ENCODE assay signal across 8 mouse cellular contexts in genomic region chr11:23254548-23254947, GRCm38 (mm10). TPM values are rescaled to one million over a fixed set of nuclear protein-coding genes. Genes with fewer than 3 reads are reported as not detected.
DNase-seq lines count a peak whose midpoint lies in the region; ATAC-seq and TF ChIP-seq lines count a peak whose summit lies in the region.

No protein-coding gene starts in this region.

- no peak for DNase-seq in gastrocnemius, adult 2 months
- no peak for DNase-seq in gastrocnemius, postnatal 25 days
- peak; percentile 29 for DNase-seq in CH12.LX (ENCODE audit: extremely low read depth)
- no peak for DNase-seq in right cerebral cortex, adult 2 months (ENCODE audit: low spot score in 2 of 2)
- DNase-seq in gastrocnemius, postnatal 36 days = no peak

- intact Hi-C loops in gastrocnemius, adult 2 months (cut with DNase I) = loop anchor here (5.0 kb wide), 1 partner anchor 622 kb away; no protein-coding TSS in a partner anchor
- intact Hi-C loops in gastrocnemius, postnatal 36 days (cut with DNase I) = loop anchor here (5.0 kb wide), 2 partner anchors 37 to 242 kb away; no protein-coding TSS in a partner anchor

- H3K4me2 ChIP-seq in CH12.LX (ENCODE audit: insufficient read depth, low read depth, poor library complexity, severe bottlenecking) = peak overlapping the region; percentile 53
- H3K4me2 ChIP-seq in forebrain, embryonic 16.5 days (ENCODE audit: low read length) = peak overlapping the region; percentile 67
- peak overlapping the region; percentile 95 for H3K4me2 ChIP-seq in liver, embryonic 16.5 days (ENCODE audit: low read depth, low read length)

- no peak for TF ChIP-seq EP300 in CH12.LX (IDR thresholded peaks at IDR 0.05; ENCODE audit: low read length)

- no peaks in the 10 kb centered on the region for H3K9me3 ChIP-seq in CH12.LX (replicated peaks; ENCODE audit: low read length)
- no peaks in the 10 kb centered on the region for H3K9me3 ChIP-seq in forebrain, embryonic 16.5 days (ENCODE audit: control insufficient read depth, low read length)
- H3K9me3 ChIP-seq in liver, embryonic 16.5 days (replicated peaks; ENCODE audit: control insufficient read depth, low read length) = no peaks in the 10 kb centered on the region

- dilution Hi-C loops in CH12.LX (cut with MboI; ENCODE audit: extremely low pct_ligation_motif_present, extremely low pct_unique_long_range_greater_than_20kb, low sequenced_read_pairs) = no loop called here

- peak overlapping the region; percentile 97 for H3K27ac ChIP-seq in gastrocnemius, adult 2 months
- H3K27ac ChIP-seq in CH12.LX (ENCODE audit: insufficient read depth, low read depth) = no peak overlapping the region
- no peak overlapping the region; the same call in 1 of the 2 replicates for H3K27ac ChIP-seq in forebrain, embryonic 16.5 days (ENCODE audit: low read length)
- peak overlapping the region; percentile 86 for H3K27ac ChIP-seq in liver, embryonic 16.5 days (ENCODE audit: low read length)

- H3K27me3 ChIP-seq in CH12.LX (replicated peaks) = no peaks in the 10 kb centered on the region
- no peaks in the 10 kb centered on the region for H3K27me3 ChIP-seq in forebrain, embryonic 16.5 days (replicated peaks; ENCODE audit: control insufficient read depth, insufficient read depth, low read length)
- no peaks in the 10 kb centered on the region for H3K27me3 ChIP-seq in liver, embryonic 16.5 days (ENCODE audit: control insufficient read depth, insufficient read depth, low read depth, low read length)

- H3K36me3 ChIP-seq in CH12.LX (replicated peaks in 1 of 2; ENCODE audit: control insufficient read depth in 1 of 2, insufficient read depth in 1 of 2, low read length in 1 of 2) = peaks cover 0 to 5% of the 10 kb centered on the region in 2 experiments
- no peaks in the 10 kb centered on the region for H3K36me3 ChIP-seq in forebrain, embryonic 16.5 days (ENCODE audit: control insufficient read depth, insufficient read depth)
- no peaks in the 10 kb centered on the region for H3K36me3 ChIP-seq in liver, embryonic 16.5 days (ENCODE audit: control insufficient read depth, insufficient read depth)

- H3K79me2 ChIP-seq in CH12.LX (replicated peaks; ENCODE audit: control insufficient read depth, extremely low read depth, insufficient read depth, poor library complexity, severe bottlenecking) = peaks cover 35% of the 10 kb centered on the region

- TF ChIP-seq RAD21 in CH12.LX (IDR thresholded peaks at IDR 0.05; ENCODE audit: low read depth, low read length) = no peak

- no peak for TF ChIP-seq POLR2A in CH12.LX (IDR thresholded peaks at IDR 0.05; ENCODE audit: low read depth, low read length)

- WGBS in forebrain, embryonic 16.5 days = 83% methylated on average over 4 of the region's 4 CpGs
- 58% methylated on average over 4 of the region's 4 CpGs for WGBS in liver, embryonic 16.5 days (ENCODE audit: insufficient replicate concordance)

- no peak for ATAC-seq in forebrain, embryonic 16.5 days
- ATAC-seq in liver, embryonic 16.5 days (ENCODE audit: low read depth) = no peak
- ATAC-seq in megakaryocyte progenitor cell, adult 5-6 weeks (replicated peaks; ENCODE audit: poor library complexity) = no peak

- peak overlapping the region; percentile 84 for H3K4me3 ChIP-seq in gastrocnemius, adult 2 months
- peak overlapping the region; percentile 53 to 74 (median 66) for H3K4me3 ChIP-seq in CH12.LX (replicated peaks in 1 of 3; ENCODE audit: low read depth in 2 of 3, low read length in 2 of 3, poor library complexity in 1 of 3)
- H3K4me3 ChIP-seq in forebrain, embryonic 16.5 days (replicated peaks; ENCODE audit: low read length) = peak overlapping the region; percentile 61
- H3K4me3 ChIP-seq in liver, embryonic 16.5 days (ENCODE audit: low read depth, low read length) = peak overlapping the region; percentile 85

- in situ Hi-C loops in CH12.LX (cut with MboI; ENCODE audit: low pct_ligation_motif_present, low pct_unique_long_range_greater_than_20kb, low sequenced_read_pairs) = no loop called here

- peak overlapping the region; percentile 82 for H3K9ac ChIP-seq in CH12.LX (ENCODE audit: insufficient read depth, low read depth)
- H3K9ac ChIP-seq in forebrain, embryonic 16.5 days (replicated peaks; ENCODE audit: low read depth, low read length) = peak overlapping the region; percentile 86
- peak overlapping the region; percentile 78 for H3K9ac ChIP-seq in liver, embryonic 16.5 days (ENCODE audit: low read depth, low read length)

- no peak for TF ChIP-seq CTCF in gastrocnemius, adult 2 months (IDR thresholded peaks at IDR 0.05)
- no peak for TF ChIP-seq CTCF in CH12.LX (conservative IDR thresholded peaks at IDR 0.05 in 1 of 2, IDR thresholded peaks at IDR 0.05 in 1 of 2; ENCODE audit: low read depth in 2 of 2, low read length in 2 of 2)

- peaks cover 0 to 17% of the 10 kb centered on the region in 2 experiments; a peak in 2 of 4 replicates for H3K4me1 ChIP-seq in CH12.LX (ENCODE audit: control insufficient read depth in 1 of 2, insufficient read depth in 2 of 2)
- peaks cover 14% of the 10 kb centered on the region for H3K4me1 ChIP-seq in forebrain, embryonic 16.5 days (replicated peaks; ENCODE audit: control insufficient read depth, insufficient read depth, low read length)
- peaks cover 26% of the 10 kb centered on the region for H3K4me1 ChIP-seq in liver, embryonic 16.5 days (ENCODE audit: control insufficient read depth, low read depth, low read length)

TF ChIP-seq in CH12.LX, 34 proteins besides CTCF, POLR2A, EP300 and RAD21:
- TF ChIP-seq BHLHE40 (IDR thresholded peaks at IDR 0.05; ENCODE audit: low read depth, low read length) (no peak), HCFC1 (IDR thresholded peaks at IDR 0.05; ENCODE audit: low read depth, low read length) (no peak), GABPA (IDR thresholded peaks at IDR 0.05; ENCODE audit: insufficient replicate concordance, low read depth, low read length) (no peak), MAZ (IDR thresholded peaks at IDR 0.05; ENCODE audit: low read depth, low read length) (no peak), NRF1 (IDR thresholded peaks at IDR 0.05; ENCODE audit: low read depth, low read length) (no peak), CHD1 (IDR thresholded peaks at IDR 0.05; ENCODE audit: low read depth, low read length) (no peak), TBP (conservative IDR thresholded peaks at IDR 0.05; ENCODE audit: low read depth, low read length) (no peak), POLR2AphosphoS2 (IDR thresholded peaks at IDR 0.05; ENCODE audit: low read depth, low read length) (0 out of 2 replicates have a peak, but pooled peaks have one; percentile 5)

RNA-seq across cellular contexts. Expression of gene Xpo1, which starts 1.3 kb away (rescaled TPM):
- 10 to 100 TPM; 22.3 to 28.4 TPM for total RNA-seq in gastrocnemius, adult 2 months (2021)
- 10 to 100 TPM; 23.7 to 24.5 TPM for total RNA-seq in gastrocnemius, postnatal 25 days (2021)
- total RNA-seq in CH12.LX (2012; rRNA removed) = 140 and 176 TPM in 2 replicates
- 295 and 333 TPM in 2 replicates for total RNA-seq in CH12.LX (2014; rRNA removed)
- 199 and 246 TPM in 2 replicates for polyA plus RNA-seq in CH12.LX (2012; ENCODE audit: insufficient read length, low read depth)
- polyA plus RNA-seq in forebrain, embryonic 16.5 days (2015; fragmentation: Nextera tagmentation; extraction: Ambion mirVana) = 92.3 and 105 TPM in 2 replicates
- polyA plus RNA-seq in liver, embryonic 16.5 days (2015; fragmentation: Nextera tagmentation; extraction: Ambion mirVana) = 33.0 and 36.3 TPM in 2 replicates
- 139 and 148 TPM in 2 replicates for total RNA-seq in megakaryocyte progenitor cell, adult 5-6 weeks (2015)
- 214 and 253 TPM in 2 replicates for total RNA-seq in megakaryocyte progenitor cell, adult 5-6 weeks (2017)
- total RNA-seq in gastrocnemius, postnatal 36 days (2021) = 10 to 100 TPM; 21.7 to 22.4 TPM

RNA-seq across cellular contexts. Expression of gene Usp34, which starts 52.1 kb away (rescaled TPM):
- total RNA-seq in gastrocnemius, adult 2 months (2021) = 10 to 100 TPM; 38.7 to 44.2 TPM
- 10 to 100 TPM; 30.2 to 35.4 TPM for total RNA-seq in gastrocnemius, postnatal 25 days (2021)
- total RNA-seq in CH12.LX (2012; rRNA removed) (45.4 and 47.5 TPM in 2 replicates), CH12.LX (2014; rRNA removed) (87.2 and 92.5 TPM in 2 replicates)
- 57.4 and 65.4 TPM in 2 replicates for polyA plus RNA-seq in CH12.LX (2012; ENCODE audit: insufficient read length, low read depth)
- 34.1 and 35.6 TPM in 2 replicates for polyA plus RNA-seq in forebrain, embryonic 16.5 days (2015; fragmentation: Nextera tagmentation; extraction: Ambion mirVana)
- 6.4 and 7.3 TPM in 2 replicates for polyA plus RNA-seq in liver, embryonic 16.5 days (2015; fragmentation: Nextera tagmentation; extraction: Ambion mirVana)
- total RNA-seq in megakaryocyte progenitor cell, adult 5-6 weeks (2015) = 62.5 and 67.2 TPM in 2 replicates
- total RNA-seq in megakaryocyte progenitor cell, adult 5-6 weeks (2017) = 34.1 and 48.3 TPM in 2 replicates
- total RNA-seq in gastrocnemius, postnatal 36 days (2021) = 10 to 100 TPM; 29.7 to 39.6 TPM

Comparison
In these comparisons a context has a peak if more than half of its experiments do, and no peak if none do; other contexts are left out.
1. H3K27ac ChIP-seq: peak in gastrocnemius, adult 2 months (single experiment) and liver, embryonic 16.5 days (single experiment); none in CH12.LX (single experiment) and forebrain, embryonic 16.5 days (single experiment).
2. RNA of gene Xpo1, which starts 1.3 kb away (total RNA-seq): 140 to 333 TPM in CH12.LX and 139 to 253 TPM in megakaryocyte progenitor cell, adult 5-6 weeks; 22.3 to 28.4 TPM in gastrocnemius, adult 2 months, 23.7 to 24.5 TPM in gastrocnemius, postnatal 25 days and 21.7 to 22.4 TPM in gastrocnemius, postnatal 36 days; every median in the first group is over 4 times any median in the second.
3. Peak in every context shown above with its lines, with median percentiles within 50 percentile points of each other: H3K4me3 ChIP-seq, H3K4me2 ChIP-seq and H3K9ac ChIP-seq.